Mouse (Mus musculus): Measurements from ENCODE around the gene Lin52. TPM values are rescaled to one million over a fixed set of nuclear protein-coding genes. Genes with fewer than 3 reads are reported as not detected.
"Not testable (repeated sequence)": the region's sequence is repeated elsewhere in the genome, so short reads cannot be mapped to it uniquely, and the experiment has no call there.

Lin52 gene
- polyA plus RNA-seq, 1 experiment from 2014 or later: 30.6 TPM

DNA sequence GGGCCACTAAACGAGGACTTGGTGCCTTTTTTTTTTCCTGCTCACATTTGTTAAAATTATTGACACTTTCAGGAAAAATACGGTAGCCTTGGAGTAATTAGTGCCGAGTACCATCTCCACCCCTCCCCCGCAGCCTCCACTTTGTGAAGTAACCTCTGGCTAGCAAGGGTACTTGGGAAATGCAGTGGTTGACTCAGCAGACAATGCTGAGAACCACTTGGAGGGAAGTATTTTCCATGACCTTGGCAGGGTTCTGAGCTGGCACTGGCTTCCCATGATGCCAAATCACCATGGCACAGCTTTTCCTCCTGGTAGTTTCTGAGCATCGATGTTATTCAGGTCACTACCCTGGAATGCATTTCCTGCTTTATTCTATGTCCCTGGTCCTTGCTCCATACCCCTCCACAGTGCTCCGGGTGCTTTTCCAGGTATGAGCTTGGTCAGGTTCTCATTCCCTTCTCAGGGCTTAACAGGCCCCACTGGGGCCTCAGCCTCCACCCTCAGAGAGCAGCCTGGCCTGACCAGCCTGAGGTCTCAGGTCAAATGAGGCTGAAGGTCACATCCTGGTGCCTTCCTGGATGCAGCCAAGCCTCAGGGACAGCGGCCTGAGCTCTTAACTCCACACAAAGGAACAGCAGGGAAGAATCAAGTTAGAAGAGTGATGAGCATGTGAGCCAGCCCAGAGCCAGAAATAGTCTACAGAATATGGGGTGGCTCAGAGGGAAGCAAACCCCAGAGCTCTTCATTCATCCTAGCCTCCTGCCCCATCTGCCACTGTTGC lies 82.7 kb downstream of the Lin52 start:
- WGBS: 81% methylated on average over 7 of the region's 7 CpGs
- Histone ChIP-seq H3K9ac (ENCODE audit: low read length) (no peak overlapping the region), H3K4me2 (ENCODE audit: low read depth, severe bottlenecking) (no peak overlapping the region), H3K27ac (replicated peaks; ENCODE audit: low read depth, low read length) (no peak overlapping the region), H3K4me3 (ENCODE audit: low read depth, low read length) (no peak overlapping the region), H3K27me3 (ENCODE audit: control insufficient read depth, insufficient read depth, low read length) (no peaks in the 10 kb centered on the region), H3K4me1 (ENCODE audit: control insufficient read depth, insufficient read depth, low read length) (no peaks in the 10 kb centered on the region), H3K36me3 (ENCODE audit: control insufficient read depth, insufficient read depth, low read length) (no peaks in the 10 kb centered on the region), H3K9me3 (ENCODE audit: control insufficient read depth, low read length) (no peaks in the 10 kb centered on the region)
- ATAC-seq (ENCODE audit: insufficient number of reproducible peaks, low FRiP score, low TSS enrichment, low read depth) (no peak), DNase-seq (ENCODE audit: low spot score) (no peak)

DNA sequence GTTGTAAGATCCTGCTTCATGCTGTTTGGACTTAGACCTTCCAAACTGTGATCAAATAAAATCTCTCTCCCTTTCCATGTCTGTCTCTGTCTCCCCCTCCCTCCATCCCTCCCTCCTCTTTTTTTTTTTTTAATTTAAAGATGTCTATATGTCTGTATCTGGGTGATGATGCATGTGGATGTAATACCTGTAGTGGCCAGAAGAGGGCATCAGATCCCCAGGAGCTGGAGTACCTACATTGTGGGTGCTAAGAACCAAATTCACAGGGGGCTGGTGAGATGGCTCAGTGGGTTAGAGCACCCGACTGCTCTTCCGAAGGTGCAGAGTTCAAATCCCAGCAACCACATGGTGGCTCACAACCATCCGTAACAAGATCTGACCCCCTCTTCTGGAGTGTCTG lies 88.3 kb downstream of the Lin52 start:
- DNase-seq (ENCODE audit: low spot score); ATAC-seq (ENCODE audit: insufficient number of reproducible peaks, low FRiP score, low TSS enrichment, low read depth); H3K4me1 ChIP-seq (ENCODE audit: control insufficient read depth, insufficient read depth, low read length); H3K4me2 ChIP-seq (ENCODE audit: low read depth, severe bottlenecking); H3K27me3 ChIP-seq (ENCODE audit: control insufficient read depth, insufficient read depth, low read length); H3K9ac ChIP-seq (ENCODE audit: low read length); H3K27ac ChIP-seq (replicated peaks; ENCODE audit: low read depth, low read length); H3K9me3 ChIP-seq (ENCODE audit: control insufficient read depth, low read length); H3K4me3 ChIP-seq (ENCODE audit: low read depth, low read length); H3K36me3 ChIP-seq (ENCODE audit: control insufficient read depth, insufficient read depth, low read length): not testable (repeated sequence)
- WGBS: 71% methylated on average over 3 of the region's 3 CpGs

DNA sequence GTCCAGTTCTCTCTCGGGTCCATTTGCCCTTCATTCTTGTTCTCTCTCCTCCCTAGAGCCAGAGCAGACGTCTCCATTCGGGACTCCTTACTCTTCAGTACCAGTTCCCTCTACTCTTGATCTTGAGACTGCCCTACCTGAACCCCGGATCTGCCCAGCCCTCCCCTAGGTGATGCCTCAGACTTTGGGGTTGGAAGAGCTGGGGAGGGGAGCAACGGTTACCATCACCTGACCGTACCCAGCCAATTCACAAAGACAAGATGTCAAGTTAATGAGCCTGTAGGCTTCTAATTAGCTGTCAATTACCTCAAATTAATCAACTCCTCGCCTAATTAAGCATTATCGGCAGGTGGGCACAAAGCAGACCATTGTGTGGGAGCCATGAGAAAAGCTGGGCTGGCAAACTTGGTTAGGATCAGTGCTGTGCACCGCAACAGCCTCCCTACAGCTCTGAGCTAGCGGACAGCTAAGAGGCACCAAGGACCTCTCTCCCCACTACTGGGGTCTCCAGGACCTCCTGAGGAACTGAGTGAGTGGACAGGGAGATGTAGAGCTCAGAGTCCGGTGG lies 90.3 kb downstream of the Lin52 start:
- Histone ChIP-seq H3K9ac (ENCODE audit: low read length) (no peak overlapping the region), H3K4me2 (ENCODE audit: low read depth, severe bottlenecking) (no peak overlapping the region), H3K4me3 (ENCODE audit: low read depth, low read length) (no peak overlapping the region), H3K9me3 (ENCODE audit: control insufficient read depth, low read length) (no peaks in the 10 kb centered on the region), H3K4me1 (ENCODE audit: control insufficient read depth, insufficient read depth, low read length) (no peaks in the 10 kb centered on the region), H3K36me3 (ENCODE audit: control insufficient read depth, insufficient read depth, low read length) (no peaks in the 10 kb centered on the region), H3K27ac (replicated peaks; ENCODE audit: low read depth, low read length) (no peak overlapping the region), H3K27me3 (ENCODE audit: control insufficient read depth, insufficient read depth, low read length) (no peaks in the 10 kb centered on the region)
- 83% methylated on average over 11 of the region's 11 CpGs for WGBS
- ATAC-seq (ENCODE audit: insufficient number of reproducible peaks, low FRiP score, low TSS enrichment, low read depth) (no peak), DNase-seq (ENCODE audit: low spot score) (no peak)

DNA sequence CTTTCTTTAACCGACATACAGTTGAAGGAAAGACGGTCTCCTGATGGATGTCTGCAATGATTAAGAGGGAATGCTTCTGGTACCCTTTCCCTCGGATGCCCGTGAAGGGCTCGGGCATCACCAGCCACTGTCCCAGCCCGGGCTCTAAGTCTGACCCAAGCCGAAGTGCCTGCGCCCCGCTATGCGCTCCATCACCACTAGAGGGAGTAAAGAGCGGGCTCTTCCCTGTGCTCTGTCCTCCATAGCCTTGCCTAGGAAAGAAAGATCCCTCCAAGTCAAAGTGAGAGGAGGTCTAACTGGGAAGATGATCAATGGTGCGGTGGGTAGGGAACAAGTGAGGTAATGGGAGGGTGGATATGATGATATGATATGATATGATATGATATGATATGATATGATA lies 94.8 kb downstream of the Lin52 start:
- Histone ChIP-seq H3K27ac (replicated peaks; ENCODE audit: low read depth, low read length) (no peak overlapping the region), H3K9me3 (ENCODE audit: control insufficient read depth, low read length) (no peaks in the 10 kb centered on the region), H3K4me1 (ENCODE audit: control insufficient read depth, insufficient read depth, low read length) (no peaks in the 10 kb centered on the region), H3K4me2 (ENCODE audit: low read depth, severe bottlenecking) (no peak overlapping the region), H3K36me3 (ENCODE audit: control insufficient read depth, insufficient read depth, low read length) (no peaks in the 10 kb centered on the region), H3K27me3 (ENCODE audit: control insufficient read depth, insufficient read depth, low read length) (no peaks in the 10 kb centered on the region), H3K4me3 (ENCODE audit: low read depth, low read length) (no peak overlapping the region), H3K9ac (ENCODE audit: low read length) (no peak overlapping the region)
- DNase-seq (ENCODE audit: low spot score) (peak; percentile 86), ATAC-seq (ENCODE audit: insufficient number of reproducible peaks, low FRiP score, low TSS enrichment, low read depth) (no peak)
- WGBS: 5% methylated on average over 12 of the region's 12 CpGs

DNA sequence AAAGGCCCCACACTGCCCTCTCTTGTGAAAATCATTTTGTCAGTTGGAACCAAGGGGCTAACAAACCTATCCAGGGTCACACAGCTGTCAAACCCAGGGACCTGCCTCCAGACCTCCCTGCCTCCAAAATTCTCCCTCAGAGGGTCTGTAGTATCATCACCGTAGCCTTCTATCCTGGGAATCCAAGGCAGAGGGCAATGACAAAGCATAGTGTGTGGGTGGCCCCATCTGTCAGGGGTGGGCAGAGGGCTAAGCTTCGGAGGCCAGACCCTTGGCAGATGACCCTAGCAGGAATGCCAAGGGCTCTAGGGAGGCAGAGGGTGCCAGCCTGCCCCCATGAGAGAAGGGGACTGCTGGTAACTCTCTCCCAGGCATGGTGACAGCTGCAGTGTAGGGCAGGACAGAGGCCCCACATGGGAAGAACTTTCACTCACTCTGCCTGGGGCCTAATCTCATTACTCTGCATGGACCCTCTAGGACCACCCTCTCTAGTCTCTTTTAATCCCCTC lies 95.4 kb downstream of the Lin52 start:
- H3K4me1 ChIP-seq (ENCODE audit: control insufficient read depth, insufficient read depth, low read length): no peaks in the 10 kb centered on the region
- 81% methylated on average over 2 of the region's 2 CpGs for WGBS
- DNase-seq (ENCODE audit: low spot score) (no peak), ATAC-seq (ENCODE audit: insufficient number of reproducible peaks, low FRiP score, low TSS enrichment, low read depth) (no peak)
- no peaks in the 10 kb centered on the region for H3K36me3 ChIP-seq (ENCODE audit: control insufficient read depth, insufficient read depth, low read length)
- H3K9me3 ChIP-seq (ENCODE audit: control insufficient read depth, low read length): no peaks in the 10 kb centered on the region
- H3K4me2 ChIP-seq (ENCODE audit: low read depth, severe bottlenecking): no peak overlapping the region
- no peak overlapping the region for H3K9ac ChIP-seq (ENCODE audit: low read length)
- H3K27ac ChIP-seq (replicated peaks; ENCODE audit: low read depth, low read length): no peak overlapping the region
- H3K4me3 ChIP-seq (ENCODE audit: low read depth, low read length): no peak overlapping the region
- no peaks in the 10 kb centered on the region for H3K27me3 ChIP-seq (ENCODE audit: control insufficient read depth, insufficient read depth, low read length)

DNA sequence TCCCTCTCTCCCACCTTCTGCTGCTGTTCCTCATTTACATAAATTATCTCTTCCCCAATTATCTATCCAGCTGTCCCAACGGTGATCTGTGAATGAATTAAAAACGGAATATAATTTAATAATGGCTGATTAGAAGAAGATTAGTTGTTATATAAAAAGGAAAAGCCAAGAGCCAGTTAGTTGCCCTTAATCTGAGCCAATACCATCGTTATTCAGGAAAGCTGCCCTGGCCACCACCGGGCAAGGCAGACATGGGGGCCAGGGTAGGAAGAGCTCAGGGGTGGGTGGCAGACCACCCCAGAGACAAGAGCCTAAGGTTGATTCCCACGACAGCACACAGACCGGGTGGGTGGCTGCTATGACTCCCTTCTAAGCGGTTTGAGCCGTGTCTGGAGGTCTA lies 97.0 kb downstream of the Lin52 start:
- no peak overlapping the region for H3K9ac ChIP-seq (ENCODE audit: low read length)
- H3K27me3 ChIP-seq (ENCODE audit: control insufficient read depth, insufficient read depth, low read length): no peaks in the 10 kb centered on the region
- DNase-seq (ENCODE audit: low spot score): no peak
- 59% methylated on average over 8 of the region's 8 CpGs for WGBS
- H3K4me3 ChIP-seq (ENCODE audit: low read depth, low read length): no peak overlapping the region
- no peaks in the 10 kb centered on the region for H3K9me3 ChIP-seq (ENCODE audit: control insufficient read depth, low read length)
- no peak for ATAC-seq (ENCODE audit: insufficient number of reproducible peaks, low FRiP score, low TSS enrichment, low read depth)
- no peaks in the 10 kb centered on the region for H3K4me1 ChIP-seq (ENCODE audit: control insufficient read depth, insufficient read depth, low read length)
- H3K36me3 ChIP-seq (ENCODE audit: control insufficient read depth, insufficient read depth, low read length): no peaks in the 10 kb centered on the region
- no peak overlapping the region for H3K4me2 ChIP-seq (ENCODE audit: low read depth, severe bottlenecking)
- H3K27ac ChIP-seq (replicated peaks; ENCODE audit: low read depth, low read length): no peak overlapping the region

DNA sequence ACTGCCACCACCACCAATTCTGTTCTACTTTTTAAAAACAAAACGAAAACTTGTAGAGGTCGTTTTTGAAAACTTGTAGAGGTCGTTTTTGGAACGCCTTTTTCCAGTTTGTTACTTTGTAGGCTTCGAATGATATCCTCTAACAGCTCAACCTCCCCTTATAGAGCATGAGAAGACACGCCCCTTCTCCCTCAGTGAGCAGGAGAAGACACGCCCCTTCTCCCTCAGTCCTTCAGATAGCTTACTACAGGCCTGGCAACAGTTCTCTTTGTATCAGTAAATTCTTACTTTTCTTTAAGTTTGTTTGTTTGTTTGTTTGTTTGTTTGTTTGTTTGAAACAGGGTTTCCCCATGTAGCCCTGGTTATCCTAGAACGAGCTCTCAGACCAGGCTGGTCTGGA lies 104.0 kb downstream of the Lin52 start:
- no peak overlapping the region for H3K4me3 ChIP-seq (ENCODE audit: low read depth, low read length)
- H3K9ac ChIP-seq (ENCODE audit: low read length): no peak overlapping the region
- H3K4me1 ChIP-seq (ENCODE audit: control insufficient read depth, insufficient read depth, low read length): peaks cover 4% of the 10 kb centered on the region; the same call in 1 of the 2 replicates
- ATAC-seq (ENCODE audit: insufficient number of reproducible peaks, low FRiP score, low TSS enrichment, low read depth): no peak
- 56% methylated on average over 8 of the region's 8 CpGs for WGBS
- no peak overlapping the region for H3K4me2 ChIP-seq (ENCODE audit: low read depth, severe bottlenecking)
- no peaks in the 10 kb centered on the region for H3K27me3 ChIP-seq (ENCODE audit: control insufficient read depth, insufficient read depth, low read length)
- no peaks in the 10 kb centered on the region for H3K9me3 ChIP-seq (ENCODE audit: control insufficient read depth, low read length)
- H3K27ac ChIP-seq (replicated peaks; ENCODE audit: low read depth, low read length): no peak overlapping the region
- H3K36me3 ChIP-seq (ENCODE audit: control insufficient read depth, insufficient read depth, low read length): no peaks in the 10 kb centered on the region
- no peak for DNase-seq (ENCODE audit: low spot score)

DNA sequence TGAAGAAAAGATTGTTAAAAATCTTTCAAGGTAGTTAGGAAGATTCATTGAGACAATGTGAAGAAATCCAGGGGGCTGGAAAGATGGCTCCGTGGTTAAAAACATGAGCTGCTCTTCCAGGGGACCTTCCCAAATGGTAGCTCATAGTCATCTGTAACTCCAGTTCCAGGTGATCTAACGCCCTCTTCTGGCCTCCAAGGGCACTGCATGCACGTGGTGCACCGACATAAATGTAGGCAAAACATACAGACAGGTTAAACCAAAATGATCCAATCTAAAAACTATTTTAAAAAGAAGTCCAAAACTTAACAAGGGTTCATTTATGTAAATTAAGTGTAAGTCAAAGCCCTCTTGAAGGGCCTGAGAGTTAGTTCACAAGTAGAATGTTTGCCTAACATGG lies 111.3 kb downstream of the Lin52 start:
- Histone ChIP-seq H3K4me1 (ENCODE audit: control insufficient read depth, insufficient read depth, low read length) (no peaks in the 10 kb centered on the region), H3K9ac (ENCODE audit: low read length) (no peak overlapping the region), H3K4me3 (ENCODE audit: low read depth, low read length) (no peak overlapping the region), H3K27me3 (ENCODE audit: control insufficient read depth, insufficient read depth, low read length) (peaks cover 7% of the 10 kb centered on the region), H3K9me3 (ENCODE audit: control insufficient read depth, low read length) (no peaks in the 10 kb centered on the region), H3K4me2 (ENCODE audit: low read depth, severe bottlenecking) (no peak overlapping the region), H3K27ac (replicated peaks; ENCODE audit: low read depth, low read length) (no peak overlapping the region), H3K36me3 (ENCODE audit: control insufficient read depth, insufficient read depth, low read length) (no peaks in the 10 kb centered on the region)
- WGBS: 59% methylated on average over 4 of the region's 4 CpGs
- ATAC-seq (ENCODE audit: insufficient number of reproducible peaks, low FRiP score, low TSS enrichment, low read depth) (no peak), DNase-seq (ENCODE audit: low spot score) (no peak)
